Mouse (Mus musculus): ENCODE measurements at regions not wholly inside any gene's neighbourhood (a gene's known extent, or its start where the extent isn't known, plus 50 kb on each side); places are given as distances from the start of the nearest gene placed in this dataset.

DNA sequence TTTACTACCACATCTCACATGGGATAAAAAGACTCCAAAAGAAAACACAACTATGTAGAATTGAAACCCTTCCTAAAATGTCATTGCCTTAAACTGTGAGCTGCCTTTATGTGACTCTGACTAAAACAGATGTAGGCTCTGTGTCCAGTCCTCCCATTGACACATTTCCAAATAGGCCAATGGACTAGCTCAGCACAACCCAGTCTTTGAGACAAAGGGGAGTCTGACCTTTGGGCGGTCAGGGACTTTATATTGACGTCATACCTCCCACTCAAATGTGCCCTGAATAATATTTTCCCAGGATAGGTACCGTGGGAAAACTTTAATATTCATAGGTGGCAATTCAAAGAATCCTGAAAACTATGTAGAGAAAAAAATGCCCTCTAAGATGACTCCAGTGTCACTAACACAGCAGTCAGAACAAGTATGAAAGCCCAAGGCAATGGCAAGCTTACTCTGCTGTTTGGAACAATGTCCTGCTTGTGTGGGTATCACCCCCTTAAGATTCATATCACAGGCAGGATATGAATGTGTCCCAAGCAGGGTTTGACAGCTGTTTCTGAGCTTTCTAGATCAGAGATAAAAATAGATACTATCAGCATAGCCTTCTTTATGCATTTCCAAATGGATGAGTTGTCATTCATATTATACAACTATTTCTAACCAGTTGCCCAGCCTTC lies 731.6 kb upstream of the Acvr2a start:
- DNase-seq (ENCODE audit: low spot score) = no peak
- 61% methylated on average over 3 of the region's 3 CpGs for WGBS
- H3K9me3 ChIP-seq (replicated peaks; ENCODE audit: control insufficient read depth, low read length) = no peaks in the 10 kb centered on the region
- H3K9ac ChIP-seq (replicated peaks; ENCODE audit: low read length) = no peak overlapping the region
- no peak overlapping the region for H3K4me2 ChIP-seq (ENCODE audit: low read depth, low read length)
- no peak overlapping the region for H3K4me3 ChIP-seq (ENCODE audit: low read depth, low read length)
- H3K27ac ChIP-seq (replicated peaks; ENCODE audit: low read depth, low read length) = no peak overlapping the region
- no peaks in the 10 kb centered on the region for H3K4me1 ChIP-seq (ENCODE audit: control insufficient read depth, insufficient read depth, low read length)
- no peak for ATAC-seq (replicated peaks; ENCODE audit: insufficient number of reproducible peaks, low FRiP score, low TSS enrichment, low read depth)
- H3K36me3 ChIP-seq (replicated peaks; ENCODE audit: control insufficient read depth, insufficient read depth, low read depth, low read length) = no peaks in the 10 kb centered on the region
- H3K27me3 ChIP-seq (ENCODE audit: control insufficient read depth, insufficient read depth, low read length) = no peaks in the 10 kb centered on the region

DNA sequence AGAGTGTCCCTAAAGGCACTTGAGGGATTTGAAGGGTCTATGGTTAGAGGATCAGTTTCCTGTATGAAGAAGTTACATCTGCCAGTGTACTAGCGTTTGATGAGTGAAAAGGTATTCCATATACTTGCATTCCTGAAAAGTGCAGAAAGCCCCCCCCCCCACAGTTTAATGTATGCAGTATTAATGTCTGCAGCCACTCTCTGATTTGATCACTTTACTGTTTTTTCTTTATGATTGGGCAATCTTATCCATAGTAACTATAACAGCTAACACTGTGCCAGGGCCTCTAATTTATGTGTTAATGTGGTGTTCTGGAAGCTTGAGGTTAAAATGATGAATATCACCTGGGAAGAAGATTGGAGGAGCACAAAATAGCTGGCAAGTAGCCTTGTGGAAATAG lies 715.6 kb upstream of the Acvr2a start:
- Histone ChIP-seq H3K9ac (replicated peaks; ENCODE audit: low read length) (no peak overlapping the region), H3K27me3 (ENCODE audit: control insufficient read depth, insufficient read depth, low read length) (no peaks in the 10 kb centered on the region), H3K36me3 (replicated peaks; ENCODE audit: control insufficient read depth, insufficient read depth, low read depth, low read length) (no peaks in the 10 kb centered on the region), H3K4me3 (ENCODE audit: low read depth, low read length) (no peak overlapping the region), H3K9me3 (replicated peaks; ENCODE audit: control insufficient read depth, low read length) (no peaks in the 10 kb centered on the region), H3K27ac (replicated peaks; ENCODE audit: low read depth, low read length) (no peak overlapping the region), H3K4me1 (ENCODE audit: control insufficient read depth, insufficient read depth, low read length) (no peaks in the 10 kb centered on the region), H3K4me2 (ENCODE audit: low read depth, low read length) (no peak overlapping the region)
- 70% methylated on average over 1 of the region's 1 CpGs for WGBS
- ATAC-seq (replicated peaks; ENCODE audit: insufficient number of reproducible peaks, low FRiP score, low TSS enrichment, low read depth) = no peak
- DNase-seq (ENCODE audit: low spot score) = no peak

DNA sequence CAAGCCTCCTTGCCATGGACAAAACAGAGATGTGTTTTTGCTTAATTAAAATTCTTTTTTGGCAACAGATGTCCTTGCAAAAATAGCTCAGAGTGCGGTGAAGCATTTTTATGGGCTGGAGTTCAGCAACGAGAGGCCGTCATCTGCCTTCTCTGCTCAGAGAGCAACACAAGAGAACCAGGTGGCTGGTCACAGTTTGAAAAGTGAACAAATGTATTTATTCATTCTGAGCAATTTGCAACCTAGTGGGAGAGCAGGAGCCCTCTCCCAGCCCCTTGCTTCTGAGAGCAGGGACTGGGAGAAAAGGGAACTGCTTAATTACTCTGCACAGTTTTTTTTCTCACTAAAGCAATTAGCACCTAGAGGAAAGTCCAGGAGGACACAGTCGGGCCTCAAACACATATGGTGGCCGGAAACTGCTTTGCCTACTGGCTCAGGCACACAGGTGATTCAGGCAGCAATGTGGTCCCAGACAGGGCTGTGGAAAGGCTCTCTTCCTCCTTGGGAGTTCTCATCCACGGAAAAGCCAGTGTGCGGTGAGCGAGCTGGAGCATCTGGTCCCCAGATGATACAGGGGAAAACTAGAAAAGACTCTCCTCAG lies 714.9 kb upstream of the Acvr2a start:
- DNase-seq (ENCODE audit: low spot score) (peak; percentile 17), ATAC-seq (replicated peaks; ENCODE audit: insufficient number of reproducible peaks, low FRiP score, low TSS enrichment, low read depth) (no peak; the same call in 1 of the 2 replicates)
- Histone ChIP-seq H3K4me1 (ENCODE audit: control insufficient read depth, insufficient read depth, low read length) (no peaks in the 10 kb centered on the region), H3K27me3 (ENCODE audit: control insufficient read depth, insufficient read depth, low read length) (no peaks in the 10 kb centered on the region), H3K4me2 (ENCODE audit: low read depth, low read length) (no peak overlapping the region), H3K4me3 (ENCODE audit: low read depth, low read length) (no peak overlapping the region), H3K27ac (replicated peaks; ENCODE audit: low read depth, low read length) (no peak overlapping the region), H3K36me3 (replicated peaks; ENCODE audit: control insufficient read depth, insufficient read depth, low read depth, low read length) (no peaks in the 10 kb centered on the region), H3K9me3 (replicated peaks; ENCODE audit: control insufficient read depth, low read length) (no peaks in the 10 kb centered on the region), H3K9ac (replicated peaks; ENCODE audit: low read length) (no peak overlapping the region)
- WGBS = 44% methylated on average over 8 of the region's 8 CpGs

DNA sequence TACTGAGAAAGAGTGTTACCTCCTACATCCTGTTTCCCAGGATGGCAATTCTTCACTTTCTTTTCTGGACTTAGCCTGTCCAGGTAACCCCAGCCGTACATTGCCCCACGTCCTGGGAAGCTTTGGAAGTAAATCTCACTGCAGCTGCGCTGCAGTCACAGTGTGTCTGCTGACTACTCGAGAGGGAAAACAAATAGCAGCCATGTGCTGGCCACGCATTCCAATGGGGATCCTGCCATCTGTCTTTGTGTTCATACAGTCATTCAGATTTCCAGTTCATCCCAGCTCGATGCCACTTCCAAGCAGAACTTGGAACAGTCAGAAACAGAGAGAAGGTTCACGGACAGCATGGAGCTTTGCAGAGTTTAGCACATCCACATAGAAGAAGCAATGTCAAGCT lies 690.2 kb upstream of the Acvr2a start:
- no peak overlapping the region for H3K9ac ChIP-seq (replicated peaks; ENCODE audit: low read length)
- no peak overlapping the region for H3K4me2 ChIP-seq (ENCODE audit: low read depth, low read length)
- ATAC-seq (replicated peaks; ENCODE audit: insufficient number of reproducible peaks, low FRiP score, low TSS enrichment, low read depth) = no peak
- H3K27ac ChIP-seq (replicated peaks; ENCODE audit: low read depth, low read length) = no peak overlapping the region
- no peaks in the 10 kb centered on the region for H3K4me1 ChIP-seq (ENCODE audit: control insufficient read depth, insufficient read depth, low read length)
- DNase-seq (ENCODE audit: low spot score) = no peak
- WGBS = 59% methylated on average over 7 of the region's 7 CpGs
- no peaks in the 10 kb centered on the region for H3K27me3 ChIP-seq (ENCODE audit: control insufficient read depth, insufficient read depth, low read length)
- no peaks in the 10 kb centered on the region for H3K9me3 ChIP-seq (replicated peaks; ENCODE audit: control insufficient read depth, low read length)
- no peak overlapping the region for H3K4me3 ChIP-seq (ENCODE audit: low read depth, low read length)
- no peaks in the 10 kb centered on the region for H3K36me3 ChIP-seq (replicated peaks; ENCODE audit: control insufficient read depth, insufficient read depth, low read depth, low read length)

DNA sequence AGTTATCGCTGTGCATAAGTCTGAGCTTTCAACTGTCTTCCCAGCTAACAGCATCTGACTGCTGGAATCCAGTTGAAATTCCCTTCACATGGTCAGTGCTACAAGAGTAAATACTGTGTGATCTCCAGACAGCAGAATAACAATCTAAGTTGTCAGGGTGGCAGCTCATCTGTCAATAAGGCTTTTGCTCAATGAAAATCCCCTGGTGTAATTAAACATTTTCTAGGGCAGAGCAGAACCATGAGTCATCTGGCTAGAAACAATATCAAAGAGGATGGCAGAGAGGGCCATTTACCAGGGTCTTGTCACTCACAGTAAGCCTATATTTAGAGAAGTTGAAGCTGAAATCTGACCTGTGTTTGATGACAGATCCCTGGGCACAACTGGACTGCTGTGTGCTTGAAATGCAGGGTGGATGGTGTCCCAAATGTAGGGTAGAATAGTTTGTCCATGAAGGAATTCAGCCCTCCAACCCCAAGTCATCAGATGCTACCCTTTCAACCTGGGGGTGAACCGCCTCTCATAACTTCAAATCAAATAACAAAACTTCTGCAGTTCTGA lies 675.8 kb upstream of the Acvr2a start:
- DNase-seq (ENCODE audit: low spot score) = no peak
- no peaks in the 10 kb centered on the region for H3K36me3 ChIP-seq (replicated peaks; ENCODE audit: control insufficient read depth, insufficient read depth, low read depth, low read length)
- 75% methylated on average over 2 of the region's 2 CpGs for WGBS
- no peak overlapping the region for H3K9ac ChIP-seq (replicated peaks; ENCODE audit: low read length)
- H3K27me3 ChIP-seq (ENCODE audit: control insufficient read depth, insufficient read depth, low read length) = no peaks in the 10 kb centered on the region
- H3K4me1 ChIP-seq (ENCODE audit: control insufficient read depth, insufficient read depth, low read length) = no peaks in the 10 kb centered on the region
- no peak for ATAC-seq (replicated peaks; ENCODE audit: insufficient number of reproducible peaks, low FRiP score, low TSS enrichment, low read depth)
- H3K27ac ChIP-seq (replicated peaks; ENCODE audit: low read depth, low read length) = no peak overlapping the region
- H3K4me3 ChIP-seq (ENCODE audit: low read depth, low read length) = no peak overlapping the region
- H3K4me2 ChIP-seq (ENCODE audit: low read depth, low read length) = no peak overlapping the region
- no peaks in the 10 kb centered on the region for H3K9me3 ChIP-seq (replicated peaks; ENCODE audit: control insufficient read depth, low read length)

DNA sequence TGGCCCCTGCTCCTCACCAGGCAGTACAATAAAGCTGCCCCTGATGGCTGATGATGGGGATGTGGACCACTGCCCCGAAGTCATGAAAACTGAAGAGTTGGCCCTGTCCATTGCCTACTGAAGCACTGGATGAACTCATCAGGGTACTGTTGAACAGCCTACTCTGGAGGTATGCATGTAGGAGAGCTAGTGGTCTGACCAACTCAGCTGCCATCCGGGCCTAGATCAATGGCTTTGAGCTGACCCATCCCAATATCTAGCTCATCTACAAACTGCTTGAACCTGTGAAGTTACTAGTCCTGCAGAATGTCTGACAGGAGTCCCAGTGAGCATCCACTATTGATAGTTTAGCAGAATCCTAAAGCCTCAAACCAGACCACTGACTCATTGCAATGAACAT lies 672.6 kb upstream of the Acvr2a start:
- H3K4me1 ChIP-seq (ENCODE audit: control insufficient read depth, insufficient read depth, low read length) = no peaks in the 10 kb centered on the region
- ATAC-seq (replicated peaks; ENCODE audit: insufficient number of reproducible peaks, low FRiP score, low TSS enrichment, low read depth) (no peak), DNase-seq (ENCODE audit: low spot score) (no peak)
- H3K4me3 ChIP-seq (ENCODE audit: low read depth, low read length) = no peak overlapping the region
- no peak overlapping the region for H3K9ac ChIP-seq (replicated peaks; ENCODE audit: low read length)
- H3K27me3 ChIP-seq (ENCODE audit: control insufficient read depth, insufficient read depth, low read length) = no peaks in the 10 kb centered on the region
- no peak overlapping the region for H3K27ac ChIP-seq (replicated peaks; ENCODE audit: low read depth, low read length)
- no peak overlapping the region for H3K4me2 ChIP-seq (ENCODE audit: low read depth, low read length)
- no peaks in the 10 kb centered on the region for H3K9me3 ChIP-seq (replicated peaks; ENCODE audit: control insufficient read depth, low read length)
- no peaks in the 10 kb centered on the region for H3K36me3 ChIP-seq (replicated peaks; ENCODE audit: control insufficient read depth, insufficient read depth, low read depth, low read length)
- 94% methylated on average over 2 of the region's 2 CpGs for WGBS

DNA sequence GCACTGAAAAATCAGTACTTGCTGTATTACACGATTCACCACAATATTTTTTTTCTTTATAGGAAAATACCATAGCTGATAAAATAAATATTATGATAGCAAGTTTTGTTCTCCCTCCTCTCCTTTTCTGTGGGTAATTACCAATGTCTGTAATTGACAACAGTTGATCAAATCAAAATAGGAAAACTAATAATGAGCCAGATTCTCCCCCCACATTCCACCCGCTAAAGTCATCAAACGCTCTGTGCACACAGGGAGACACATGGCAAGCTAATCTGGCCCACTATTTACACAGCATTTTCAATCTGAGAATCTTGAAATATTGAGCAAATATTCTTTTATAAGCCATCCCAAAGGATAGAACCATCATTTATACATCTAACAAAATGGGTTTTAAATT lies 659.2 kb upstream of the Acvr2a start:
- Histone ChIP-seq H3K4me1 (ENCODE audit: control insufficient read depth, insufficient read depth, low read length) (no peaks in the 10 kb centered on the region), H3K9me3 (replicated peaks; ENCODE audit: control insufficient read depth, low read length) (no peaks in the 10 kb centered on the region), H3K4me2 (ENCODE audit: low read depth, low read length) (no peak overlapping the region), H3K27ac (replicated peaks; ENCODE audit: low read depth, low read length) (no peak overlapping the region), H3K36me3 (replicated peaks; ENCODE audit: control insufficient read depth, insufficient read depth, low read depth, low read length) (no peaks in the 10 kb centered on the region), H3K27me3 (ENCODE audit: control insufficient read depth, insufficient read depth, low read length) (no peaks in the 10 kb centered on the region), H3K9ac (replicated peaks; ENCODE audit: low read length) (no peak overlapping the region), H3K4me3 (ENCODE audit: low read depth, low read length) (no peak overlapping the region)
- ATAC-seq (replicated peaks; ENCODE audit: insufficient number of reproducible peaks, low FRiP score, low TSS enrichment, low read depth) (no peak), DNase-seq (ENCODE audit: low spot score) (no peak)
- 72% methylated on average over 3 of the region's 3 CpGs for WGBS

DNA sequence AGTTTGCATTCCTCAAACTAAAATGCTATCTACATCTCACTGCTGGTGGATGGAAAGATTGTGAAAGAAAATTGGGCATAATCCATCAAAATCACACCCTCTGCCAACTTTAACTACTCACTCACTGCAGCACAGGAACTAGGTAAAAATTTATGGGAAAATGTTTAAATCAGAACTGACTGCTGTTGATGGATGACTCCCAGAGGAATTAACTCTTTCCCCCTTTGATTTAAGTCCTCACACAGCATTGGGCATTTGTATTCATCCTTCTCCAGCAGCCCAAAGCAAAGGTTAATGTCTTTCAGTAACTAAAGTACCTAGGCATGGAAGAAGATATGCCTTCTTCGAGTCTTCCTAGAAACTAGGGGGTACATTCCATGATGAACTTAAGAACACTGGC lies 641.3 kb upstream of the Acvr2a start:
- no peak for ATAC-seq (replicated peaks; ENCODE audit: insufficient number of reproducible peaks, low FRiP score, low TSS enrichment, low read depth)
- DNase-seq (ENCODE audit: low spot score) = no peak
- Histone ChIP-seq H3K9me3 (replicated peaks; ENCODE audit: control insufficient read depth, low read length) (no peaks in the 10 kb centered on the region), H3K4me1 (ENCODE audit: control insufficient read depth, insufficient read depth, low read length) (no peaks in the 10 kb centered on the region), H3K27me3 (ENCODE audit: control insufficient read depth, insufficient read depth, low read length) (no peaks in the 10 kb centered on the region), H3K9ac (replicated peaks; ENCODE audit: low read length) (no peak overlapping the region), H3K27ac (replicated peaks; ENCODE audit: low read depth, low read length) (no peak overlapping the region), H3K4me2 (ENCODE audit: low read depth, low read length) (no peak overlapping the region), H3K4me3 (ENCODE audit: low read depth, low read length) (no peak overlapping the region), H3K36me3 (replicated peaks; ENCODE audit: control insufficient read depth, insufficient read depth, low read depth, low read length) (no peaks in the 10 kb centered on the region)
- WGBS = 52% methylated on average over 1 of the region's 1 CpGs

All from embryonic facial prominence, embryonic 11.5 days (tissue).